Mouse (Mus musculus): ENCODE data around the gene Grin2d. TPM values are rescaled to one million over a fixed set of nuclear protein-coding genes. Genes with fewer than 3 reads are reported as not detected.

The Grin2d gene
- total and polyA plus RNA-seq, 2 experiments from 2014 or later, result 4.4 to 37.8 TPM

- H3K9ac ChIP-seq (replicated peaks; ENCODE audit: low read length), result peak overlapping the region; percentile 90
- H3K4me1 ChIP-seq (ENCODE audit: insufficient read depth, low read length), result peaks cover 6% of the 10 kb centered on the region; the same call in 1 of the 2 replicates
- DNase-seq (ENCODE audit: low spot score) (peak; percentile 82), ATAC-seq (peak; percentile 30)
- H3K27me3 ChIP-seq (ENCODE audit: insufficient read depth, low read length), result no peaks in the 10 kb centered on the region
- no peaks in the 10 kb centered on the region for H3K9me3 ChIP-seq (ENCODE audit: low read length)
- peak overlapping the region; percentile 93 for H3K4me3 ChIP-seq (ENCODE audit: low read length)
- 14% methylated on average over 17 of the region's 17 CpGs for WGBS
- H3K4me2 ChIP-seq (ENCODE audit: low read depth, low read length), result peak overlapping the region; percentile 86
- peak overlapping the region; percentile 98 for H3K27ac ChIP-seq
- peaks cover 28% of the 10 kb centered on the region for H3K36me3 ChIP-seq (ENCODE audit: insufficient read depth, low read length)
- no peak for TF ChIP-seq CTCF (IDR thresholded peaks at IDR 0.05; ENCODE audit: low read depth)
These were observed 91.3 kb downstream of the Grin2d start for GRCm38 (mm10) chr7:45786661-45787413.

DNA sequence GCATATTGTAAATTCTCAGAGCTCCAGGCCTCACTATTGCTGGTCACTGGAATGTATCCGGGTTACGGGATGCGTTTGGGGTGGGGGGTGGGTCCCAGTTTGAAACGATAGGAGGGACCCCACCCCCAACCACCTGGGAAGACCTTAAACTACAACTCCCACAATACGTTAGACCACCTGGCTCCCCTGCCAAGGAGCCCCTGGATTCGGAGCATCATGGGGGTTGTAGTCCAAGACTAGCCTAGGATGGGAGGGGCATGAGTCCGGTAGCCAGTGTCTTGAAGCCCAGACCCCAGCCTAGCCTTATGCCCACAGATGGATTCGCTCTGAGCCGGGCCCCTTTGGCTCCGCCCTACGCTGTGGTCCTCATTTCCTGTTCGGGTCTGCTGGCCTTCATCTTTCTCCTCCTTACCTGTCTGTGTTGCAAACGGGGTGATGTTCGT lies 92.0 kb downstream of the Grin2d start:
- H3K4me1 ChIP-seq (ENCODE audit: insufficient read depth, low read length), result peaks cover 6% of the 10 kb centered on the region; the same call in 1 of the 2 replicates
- peaks cover 28% of the 10 kb centered on the region for H3K36me3 ChIP-seq (ENCODE audit: insufficient read depth, low read length)
- no peaks in the 10 kb centered on the region for H3K9me3 ChIP-seq (ENCODE audit: low read length)
- H3K4me2 ChIP-seq (ENCODE audit: low read depth, low read length), result peak overlapping the region; percentile 86
- ATAC-seq (peak; percentile 60), DNase-seq (ENCODE audit: low spot score) (peak; percentile 91)
- no peak for TF ChIP-seq CTCF (IDR thresholded peaks at IDR 0.05; ENCODE audit: low read depth)
- WGBS, result 1% methylated on average over 14 of the region's 14 CpGs
- peak overlapping the region; percentile 93 for H3K4me3 ChIP-seq (ENCODE audit: low read length)
- H3K27ac ChIP-seq, result peak overlapping the region; percentile 98
- peak overlapping the region; percentile 90 for H3K9ac ChIP-seq (replicated peaks; ENCODE audit: low read length)
- H3K27me3 ChIP-seq (ENCODE audit: insufficient read depth, low read length), result no peaks in the 10 kb centered on the region

GRCm38 (mm10) chr7:45785388-45786135 lies 92.6 kb downstream of the Grin2d start:
- no peak; the same call in 1 of the 2 replicates for TF ChIP-seq CTCF (IDR thresholded peaks at IDR 0.05; ENCODE audit: low read depth)
- Histone ChIP-seq H3K4me3 (ENCODE audit: low read length) (peak overlapping the region; percentile 93), H3K36me3 (ENCODE audit: insufficient read depth, low read length) (peaks cover 22% of the 10 kb centered on the region), H3K9ac (replicated peaks; ENCODE audit: low read length) (peak overlapping the region; percentile 90), H3K4me1 (ENCODE audit: insufficient read depth, low read length) (peaks cover 6% of the 10 kb centered on the region; the same call in 1 of the 2 replicates), H3K9me3 (ENCODE audit: low read length) (no peaks in the 10 kb centered on the region), H3K27me3 (ENCODE audit: insufficient read depth, low read length) (no peaks in the 10 kb centered on the region), H3K27ac (peak overlapping the region; percentile 98), H3K4me2 (ENCODE audit: low read depth, low read length) (peak overlapping the region; percentile 86)
- DNase-seq (ENCODE audit: low spot score) (peak; percentile 76), ATAC-seq (peak; percentile 46)
- 0% methylated on average over 34 of the region's 42 CpGs for WGBS

- Histone ChIP-seq H3K36me3 (ENCODE audit: insufficient read depth, low read length) (peaks cover 18% of the 10 kb centered on the region), H3K9ac (replicated peaks; ENCODE audit: low read length) (peak within 1 kb of the TSS; percentile 90), H3K27me3 (ENCODE audit: insufficient read depth, low read length) (no peaks in the 10 kb centered on the region), H3K4me3 (ENCODE audit: low read length) (peak within 1 kb of the TSS; percentile 93), H3K27ac (peak within 1 kb of the TSS; percentile 98), H3K4me1 (ENCODE audit: insufficient read depth, low read length) (peaks cover 6% of the 10 kb centered on the region; the same call in 1 of the 2 replicates), H3K4me2 (ENCODE audit: low read depth, low read length) (peak within 1 kb of the TSS; percentile 86), H3K9me3 (ENCODE audit: low read length) (no peaks in the 10 kb centered on the region)
- TF ChIP-seq CTCF (IDR thresholded peaks at IDR 0.05; ENCODE audit: low read depth), result 0 out of 2 replicates have a peak, but pooled peaks have one; percentile 1
- DNase-seq (ENCODE audit: low spot score), result peak; percentile 98
- peak; percentile 81 for ATAC-seq
- 11% methylated on average over 20 of the region's 20 CpGs for WGBS
These were observed 93.4 kb downstream of the Grin2d start, which contains the start of gene Sult2b1 for GRCm38 (mm10) chr7:45784524-45785372. Gene Sult2b1, minus strand, starts transcription at chr7:45784669.

DNA sequence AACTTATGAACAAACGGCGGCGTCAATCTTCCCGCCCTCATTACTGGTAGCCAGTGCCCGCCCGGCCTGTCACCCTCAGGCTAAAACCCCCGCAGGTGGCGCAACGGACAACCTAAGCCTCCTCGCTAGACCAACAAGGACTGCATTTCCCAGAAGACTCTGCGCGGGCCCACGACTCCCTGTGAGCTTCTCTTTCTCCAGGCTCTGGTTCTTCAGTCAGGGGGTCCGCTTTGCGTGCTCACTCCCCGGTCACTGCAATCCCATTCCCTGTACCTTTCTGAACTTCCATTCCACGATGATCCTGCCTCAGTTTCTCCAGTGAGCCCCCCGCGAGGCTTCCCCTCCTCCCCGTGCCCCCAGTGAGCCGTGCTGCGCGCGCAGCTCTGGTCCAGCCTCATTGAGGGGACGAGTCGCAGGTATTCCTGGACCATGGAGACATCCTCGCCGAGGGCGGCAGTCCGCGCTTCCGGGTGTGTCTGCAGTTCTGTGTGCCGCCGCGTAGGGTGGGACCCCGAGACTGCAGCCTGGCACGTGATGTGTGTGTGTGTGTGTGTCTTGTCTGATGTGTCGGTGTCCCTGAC lies 94.6 kb downstream of the Grin2d start, which contains the start of gene Lmtk3:
Gene Lmtk3, plus strand, starts transcription at position 228 of the 581 bp plus-strand sequence.
- Histone ChIP-seq H3K27me3 (ENCODE audit: insufficient read depth, low read length) (no peaks in the 10 kb centered on the region), H3K4me1 (ENCODE audit: insufficient read depth, low read length) (peaks cover 6% of the 10 kb centered on the region; the same call in 1 of the 2 replicates), H3K9me3 (ENCODE audit: low read length) (no peaks in the 10 kb centered on the region), H3K4me3 (ENCODE audit: low read length) (peak within 1 kb of the TSS; percentile 93), H3K27ac (peak within 1 kb of the TSS; percentile 98), H3K9ac (replicated peaks; ENCODE audit: low read length) (peak within 1 kb of the TSS; percentile 90), H3K36me3 (ENCODE audit: insufficient read depth, low read length) (peaks cover 8% of the 10 kb centered on the region; the same call in 1 of the 2 replicates), H3K4me2 (ENCODE audit: low read depth, low read length) (peak within 1 kb of the TSS; percentile 86)
- peak; percentile 45 for TF ChIP-seq CTCF (IDR thresholded peaks at IDR 0.05; ENCODE audit: low read depth)
- peak; percentile 85 for DNase-seq (ENCODE audit: low spot score)
- peak; percentile 44 for ATAC-seq
- WGBS, result 1% methylated on average over 38 of the region's 38 CpGs

Measured in hindbrain, postnatal 0 days (tissue).